Mouse (Mus musculus) hindbrain, embryonic 14.5 days (tissue): ENCODE data around the gene Rbmx. TPM values are rescaled to one million over a fixed set of nuclear protein-coding genes. Genes with fewer than 3 reads are reported as not detected.

Experiments used
- ATAC-seq: fragments of 200-750 bp; cut with Nextera tagmentation; 2 replicates; pipeline ENCODE4 v1.8.0; 2017; ENCODE audit warnings: moderate number of reproducible peaks, mild to moderate bottlenecking, moderate TSS enrichment, moderate library complexity; ENCODE audit not compliant: low FRiP score
- DNase-seq: peaks from one replicate; pipeline ENCODE4 v3.0.0-alpha.2; 2015; ENCODE audit warnings: low spot score
- H3K27ac ChIP-seq: fragments of 300-500 bp; sonication (generic); 2 replicates; pipeline ENCODE4 v1.5.1; 2014; ENCODE audit warnings: mild to moderate bottlenecking, moderate library complexity
- H3K27me3 ChIP-seq: fragments of 300-500 bp; sonication (generic); 2 replicates; pipeline ENCODE4 v1.6.1; 2014; ENCODE audit warnings: mild to moderate bottlenecking, low read length, mixed read lengths; ENCODE audit not compliant: control insufficient read depth, insufficient read depth
- H3K36me3 ChIP-seq: fragments of 300-500 bp; sonication (generic); replicated peaks from 2 replicates; pipeline ENCODE4 v1.6.1; 2014; ENCODE audit not compliant: control insufficient read depth, insufficient read depth
- H3K4me1 ChIP-seq: fragments of 300-500 bp; sonication (generic); replicated peaks from 2 replicates; pipeline ENCODE4 v1.6.1; 2014; ENCODE audit warnings: antibody characterized with exemption, low read length, mixed read lengths; ENCODE audit not compliant: control insufficient read depth, insufficient read depth
- H3K4me2 ChIP-seq: fragments of 300-500 bp; sonication (generic); replicated peaks from 2 replicates; pipeline ENCODE4 v1.6.1; 2014; ENCODE audit warnings: mild to moderate bottlenecking, moderate library complexity
- H3K4me3 ChIP-seq: fragments of 300-500 bp; sonication (generic); replicated peaks from 2 replicates; pipeline ENCODE4 v1.5.1; 2014; ENCODE audit warnings: mild to moderate bottlenecking, low read length
- H3K9ac ChIP-seq: fragments of 300-500 bp; sonication (generic); 2 replicates; pipeline ENCODE4 v1.6.1; 2014
- H3K9me3 ChIP-seq: fragments of 300-500 bp; sonication (generic); 2 replicates; pipeline ENCODE4 v1.6.1; 2016; ENCODE audit warnings: low read length; ENCODE audit not compliant: control insufficient read depth
- WGBS: fragments of 180-500 bp; shearing (Covaris S2); extraction: QIAGEN DNeasy Blood & Tissue Kit; methylation state at CpG from one replicate; pipeline ENCODE4 v1.1.7; 2014; 5-methylcytosine and 5-hydroxymethylcytosine counted together
- polyA plus RNA-seq: library from polyadenylated mRNA; unstranded; fragments of >200 nt; fragmentation: Nextera tagmentation; extraction: Ambion mirVana; gene quantifications from 2 replicates; pipeline ENCODE4 v1.2.1, GENCODE M21; 2014

The Rbmx gene
- polyA plus RNA-seq, 1 experiment from 2014 or later = 175 TPM

GRCm38 (mm10) chrX:57377096-57377495 is 15.7 kb downstream of the Rbmx start:
- WGBS = 82% methylated on average over 3 of the region's 3 CpGs
- DNase-seq = no peak
- Histone ChIP-seq H3K27me3 (no peaks in the 10 kb centered on the region), H3K27ac (no peak overlapping the region), H3K9me3 (no peaks in the 10 kb centered on the region), H3K4me2 (no peak overlapping the region), H3K9ac (no peak overlapping the region), H3K4me1 (no peaks in the 10 kb centered on the region), H3K4me3 (no peak overlapping the region), H3K36me3 (peaks cover 56% of the 10 kb centered on the region)
- no peak for ATAC-seq

- DNase-seq (no peak), ATAC-seq (no peak)
- no peaks in the 10 kb centered on the region for H3K27me3 ChIP-seq
- no peaks in the 10 kb centered on the region for H3K9me3 ChIP-seq
- peaks cover 26% of the 10 kb centered on the region; the same call in 1 of the 2 replicates for H3K36me3 ChIP-seq
- WGBS = 78% methylated on average over 2 of the region's 2 CpGs
- H3K4me2 ChIP-seq = no peak overlapping the region
- H3K4me1 ChIP-seq = no peaks in the 10 kb centered on the region
- H3K4me3 ChIP-seq = no peak overlapping the region
- H3K27ac ChIP-seq = no peak overlapping the region
- no peak overlapping the region for H3K9ac ChIP-seq
Measured at GRCm38 (mm10) chrX:57374029-57374428, 18.8 kb downstream of the Rbmx start.

- peaks cover 21% of the 10 kb centered on the region; the same call in 1 of the 2 replicates for H3K36me3 ChIP-seq
- H3K4me2 ChIP-seq = no peak overlapping the region
- ATAC-seq (no peak), DNase-seq (no peak)
- no peaks in the 10 kb centered on the region for H3K27me3 ChIP-seq
- no peaks in the 10 kb centered on the region for H3K9me3 ChIP-seq
- no peak overlapping the region for H3K9ac ChIP-seq
- no peaks in the 10 kb centered on the region for H3K4me1 ChIP-seq
- 94% methylated on average over 2 of the region's 2 CpGs for WGBS
- H3K27ac ChIP-seq = no peak overlapping the region
- no peak overlapping the region for H3K4me3 ChIP-seq
Measured at GRCm38 (mm10) chrX:57373543-57373942, 19.3 kb downstream of the Rbmx start.

GRCm38 (mm10) chrX:57372965-57373364 is 19.9 kb downstream of the Rbmx start:
- DNase-seq = no peak
- Histone ChIP-seq H3K27ac (no peak overlapping the region), H3K4me1 (no peaks in the 10 kb centered on the region), H3K9ac (no peak overlapping the region), H3K4me3 (no peak overlapping the region), H3K36me3 (peaks cover 17% of the 10 kb centered on the region; the same call in 1 of the 2 replicates), H3K4me2 (no peak overlapping the region), H3K9me3 (no peaks in the 10 kb centered on the region), H3K27me3 (no peaks in the 10 kb centered on the region)
- WGBS = 76% methylated on average over 4 of the region's 4 CpGs
- no peak for ATAC-seq

- DNase-seq (no peak), ATAC-seq (no peak)
- H3K4me1 ChIP-seq = no peaks in the 10 kb centered on the region
- H3K27me3 ChIP-seq = no peaks in the 10 kb centered on the region
- H3K4me2 ChIP-seq = no peak overlapping the region
- H3K27ac ChIP-seq = no peak overlapping the region
- H3K36me3 ChIP-seq = no peaks in the 10 kb centered on the region
- H3K9ac ChIP-seq = no peak overlapping the region
- H3K9me3 ChIP-seq = no peaks in the 10 kb centered on the region
- H3K4me3 ChIP-seq = no peak overlapping the region
- 58% methylated on average over 2 of the region's 2 CpGs for WGBS
Measured at GRCm38 (mm10) chrX:57364891-57365569, 27.8 kb downstream of the Rbmx start.

- H3K4me2 ChIP-seq = no peak overlapping the region
- DNase-seq (no peak), ATAC-seq (no peak)
- H3K4me1 ChIP-seq = no peaks in the 10 kb centered on the region
- no peaks in the 10 kb centered on the region for H3K27me3 ChIP-seq
- H3K9ac ChIP-seq = no peak overlapping the region
- no peak overlapping the region for H3K4me3 ChIP-seq
- H3K36me3 ChIP-seq = no peaks in the 10 kb centered on the region
- H3K9me3 ChIP-seq = no peaks in the 10 kb centered on the region
- WGBS = 59% methylated on average over 1 of the region's 1 CpGs
- no peak overlapping the region for H3K27ac ChIP-seq
Measured at GRCm38 (mm10) chrX:57359316-57359715, 33.5 kb downstream of the Rbmx start.

GRCm38 (mm10) chrX:57339220-57339619 is 53.6 kb downstream of the Rbmx start:
- H3K27me3 ChIP-seq = no peaks in the 10 kb centered on the region
- no peak overlapping the region for H3K27ac ChIP-seq
- no peaks in the 10 kb centered on the region for H3K9me3 ChIP-seq
- H3K4me1 ChIP-seq = no peaks in the 10 kb centered on the region
- 63% methylated on average over 4 of the region's 4 CpGs for WGBS
- no peak overlapping the region for H3K9ac ChIP-seq
- H3K4me2 ChIP-seq = no peak overlapping the region
- no peaks in the 10 kb centered on the region for H3K36me3 ChIP-seq
- ATAC-seq = no peak
- H3K4me3 ChIP-seq = no peak overlapping the region
- DNase-seq = no peak

- Histone ChIP-seq H3K9ac (no peak within 1 kb of the TSS), H3K4me1 (no peaks in the 10 kb centered on the region), H3K27me3 (no peaks in the 10 kb centered on the region), H3K4me3 (no peak within 1 kb of the TSS), H3K9me3 (no peaks in the 10 kb centered on the region), H3K27ac (no peak within 1 kb of the TSS), H3K36me3 (no peaks in the 10 kb centered on the region), H3K4me2 (no peak within 1 kb of the TSS)
- WGBS = 67% methylated on average over 18 of the region's 18 CpGs
- ATAC-seq (no peak), DNase-seq (no peak)
Measured at GRCm38 (mm10) chrX:57338371-57339211, 54.2 kb downstream of the Rbmx start, which contains the start of gene Arhgef6. TSS of gene Arhgef6 (minus strand) at chrX:57338729.

- DNase-seq (no peak), ATAC-seq (no peak)
- Histone ChIP-seq H3K4me2 (no peak overlapping the region), H3K4me1 (no peaks in the 10 kb centered on the region), H3K9me3 (no peaks in the 10 kb centered on the region), H3K27ac (no peak overlapping the region), H3K4me3 (no peak overlapping the region), H3K27me3 (no peaks in the 10 kb centered on the region), H3K9ac (no peak overlapping the region), H3K36me3 (no peaks in the 10 kb centered on the region)
Measured at GRCm38 (mm10) chrX:57337582-57337981, 55.3 kb downstream of the Rbmx start.
